Mouse (Mus musculus): Measurements from ENCODE around the gene Kpna2.
A peak's percentile ranks its signal among the peaks of the same experiment; 100 is the strongest.

GRCm38 (mm10) chr11:106999151-106999948, at the start of gene Kpna2:
- TF ChIP-seq POLR2A (IDR thresholded peaks at IDR 0.05; ENCODE audit: insufficient read depth, low read depth, low read length) (peak; percentile 60; the same call in 1 of the 2 replicates), CTCF (IDR thresholded peaks at IDR 0.05; ENCODE audit: insufficient read depth, low read depth, low read length) (no peak)

Measured in olfactory bulb, adult 2 months (tissue).